ENCODE assay signal across 8 mouse cellular contexts in genomic region chr11:99243820-99244374, GRCm38 (mm10). TPM values are rescaled to one million over a fixed set of nuclear protein-coding genes. Genes with fewer than 3 reads are reported as not detected.
DNase-seq lines count a peak whose midpoint lies in the region; ATAC-seq lines count a peak whose summit lies in the region.

TSS of gene Krt222 (minus strand) at chr11:99244085.

- 4% methylated on average over 17 of the region's 17 CpGs for WGBS in kidney, embryonic 14.5 days
- 4% methylated on average over 17 of the region's 17 CpGs for WGBS in limb, embryonic 13.5 days

- H3K27ac ChIP-seq in kidney, embryonic 14.5 days (ENCODE audit: low read depth, low read length): no peak within 1 kb of the TSS
- H3K27ac ChIP-seq in limb, embryonic 13.5 days: no peak within 1 kb of the TSS

- peak within 1 kb of the TSS; percentile 44 for H3K4me2 ChIP-seq in kidney, embryonic 14.5 days (replicated peaks; ENCODE audit: low read depth, low read length)
- peak within 1 kb of the TSS; percentile 57 for H3K4me2 ChIP-seq in limb, embryonic 13.5 days (replicated peaks)

- no peak within 1 kb of the TSS for H3K9ac ChIP-seq in kidney, embryonic 14.5 days (ENCODE audit: low read depth, low read length)
- peak within 1 kb of the TSS; percentile 56 for H3K9ac ChIP-seq in limb, embryonic 13.5 days

- DNase-seq in gastrocnemius, postnatal 25 days: peak; percentile 7
- DNase-seq in gastrocnemius, adult 8-10 months (ENCODE audit: low spot score in 2 of 2): no peak
- peak; percentile 71 to 75 for DNase-seq in cerebellum, postnatal 36 days
- peak; percentile 17 to 24 for DNase-seq in heart, adult 9 months (ENCODE audit: low spot score in 2 of 2)
- DNase-seq in retina, postnatal 1 day: peak; percentile 60
- DNase-seq in T-cell, adult 2 months (ENCODE audit: low spot score): no peak

- H3K36me3 ChIP-seq in kidney, embryonic 14.5 days (ENCODE audit: control insufficient read depth, insufficient read depth, low read length): no peaks in the 10 kb centered on the region
- no peaks in the 10 kb centered on the region for H3K36me3 ChIP-seq in limb, embryonic 13.5 days

- H3K4me1 ChIP-seq in kidney, embryonic 14.5 days (ENCODE audit: control insufficient read depth, insufficient read depth, low read length): no peaks in the 10 kb centered on the region
- H3K4me1 ChIP-seq in limb, embryonic 13.5 days: peaks cover 6% of the 10 kb centered on the region

- H3K9me3 ChIP-seq in kidney, embryonic 14.5 days (ENCODE audit: control insufficient read depth, low read length): no peaks in the 10 kb centered on the region
- H3K9me3 ChIP-seq in limb, embryonic 13.5 days: no peaks in the 10 kb centered on the region

- peak within 1 kb of the TSS; percentile 11 for H3K4me3 ChIP-seq in kidney, embryonic 14.5 days (ENCODE audit: low read length)
- peak within 1 kb of the TSS; percentile 27 for H3K4me3 ChIP-seq in limb, embryonic 13.5 days

- no peaks in the 10 kb centered on the region for H3K27me3 ChIP-seq in kidney, embryonic 14.5 days (ENCODE audit: control insufficient read depth, insufficient read depth, low read length)
- H3K27me3 ChIP-seq in limb, embryonic 13.5 days: no peaks in the 10 kb centered on the region

- ATAC-seq in kidney, embryonic 14.5 days (ENCODE audit: low FRiP score, low TSS enrichment): peak; percentile 72; the same call in 1 of the 2 replicates
- ATAC-seq in limb, embryonic 13.5 days (ENCODE audit: low FRiP score, low read depth): no peak

RNA-seq across cellular contexts. Expression of gene Krt222, which starts in this region (rescaled TPM):
- 1 to 10 TPM; 4.9 to 6.4 TPM for total RNA-seq in gastrocnemius, postnatal 25 days (2021)
- total RNA-seq in gastrocnemius, adult 8-10 months (2022): 1 to 10 TPM; 1.7 to 3.0 (median 2.0) TPM
- polyA plus RNA-seq in kidney, embryonic 14.5 days (2014; fragmentation: Nextera tagmentation; extraction: Ambion mirVana): 0.11 and 0.51 TPM in 2 replicates
- 0.17 and 0.24 TPM in 2 replicates for polyA plus RNA-seq in limb, embryonic 13.5 days (2015; fragmentation: Nextera tagmentation; extraction: Ambion mirVana)

Comparison
In these comparisons a context has a peak if more than half of its experiments do, and no peak if none do; other contexts are left out.
1. DNase-seq: peak in gastrocnemius, postnatal 25 days (single experiment), cerebellum, postnatal 36 days (2 of 2), heart, adult 9 months (2 of 2) and retina, postnatal 1 day (single experiment); none in gastrocnemius, adult 8-10 months (0 of 2) and T-cell, adult 2 months (single experiment).
2. Peak in ATAC-seq, H3K4me3 ChIP-seq and H3K4me2 ChIP-seq in kidney, embryonic 14.5 days; RNA of the gene not detected or under 1 TPM.